Mouse (Mus musculus): ENCODE measurements around the gene Sftpa1.

DNA sequence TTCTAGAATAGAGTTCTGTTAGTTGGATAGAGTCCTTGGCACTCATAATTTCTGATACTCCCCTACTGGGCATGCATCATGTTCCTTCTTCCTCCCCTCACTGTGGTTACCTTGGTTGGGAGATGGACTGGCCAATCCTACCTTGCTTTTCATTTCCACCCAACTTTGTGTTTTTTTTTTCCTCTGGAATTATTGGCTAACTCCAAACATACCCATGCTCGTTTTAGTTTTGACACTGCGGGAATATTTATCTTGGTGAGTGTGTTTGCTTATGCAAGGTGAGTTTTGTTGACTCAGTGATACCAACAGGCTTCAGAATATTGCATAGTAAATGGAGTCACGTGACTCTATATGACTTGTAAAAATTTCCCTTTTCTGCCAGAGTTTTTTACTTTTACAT lies 30.9 kb upstream of the Sftpa1 start:
- no peak for TF ChIP-seq CTCF (IDR thresholded peaks at IDR 0.05)
- no peak for TF ChIP-seq EP300 (IDR thresholded peaks at IDR 0.05)
